Mouse (Mus musculus) intestine, embryonic 14.5 days (tissue): ENCODE measurements around the gene Hdgfl3. TPM values are rescaled to one million over a fixed set of nuclear protein-coding genes. Genes with fewer than 3 reads are reported as not detected.

Experiments used
- ATAC-seq: fragments of 200-750 bp; cut with Nextera tagmentation; replicated peaks from 2 replicates; pipeline ENCODE4 v1.8.0; 2017; ENCODE audit warnings: low read depth, moderate number of reproducible peaks, moderate TSS enrichment, moderate library complexity; ENCODE audit not compliant: low FRiP score, low TSS enrichment
- DNase-seq: peaks from one replicate; pipeline ENCODE4 v3.0.0-alpha.2; 2018; ENCODE audit warnings: low spot score
- H3K27ac ChIP-seq: fragments of 300-500 bp; sonication (generic); 2 replicates; pipeline ENCODE4 v1.5.1; 2014; ENCODE audit warnings: low read depth, mild to moderate bottlenecking, control low read depth
- H3K27me3 ChIP-seq: fragments of 300-500 bp; sonication (generic); replicated peaks from 2 replicates; pipeline ENCODE4 v1.6.1; 2014; ENCODE audit warnings: low read length, control low read depth; ENCODE audit not compliant: control insufficient read depth, insufficient read depth
- H3K36me3 ChIP-seq: fragments of 300-500 bp; sonication (generic); 2 replicates; pipeline ENCODE4 v1.6.1; 2014; ENCODE audit warnings: low read length, control low read depth; ENCODE audit not compliant: control insufficient read depth, insufficient read depth
- H3K4me1 ChIP-seq: fragments of 300-500 bp; sonication (generic); replicated peaks from 2 replicates; pipeline ENCODE4 v1.6.1; 2014; ENCODE audit warnings: low read length, control low read depth, mixed read lengths; ENCODE audit not compliant: control insufficient read depth, insufficient read depth
- H3K4me2 ChIP-seq: fragments of 300-500 bp; sonication (generic); 2 replicates; pipeline ENCODE4 v1.6.1; 2014; ENCODE audit warnings: low read length
- H3K4me3 ChIP-seq: fragments of 300-500 bp; sonication (generic); 2 replicates; pipeline ENCODE4 v1.5.1; 2014; ENCODE audit warnings: low read depth, low read length, control low read depth, mixed read lengths
- H3K9ac ChIP-seq: fragments of 300-500 bp; sonication (generic); 2 replicates; pipeline ENCODE4 v1.6.1; 2014; ENCODE audit warnings: mild to moderate bottlenecking, low read length
- H3K9me3 ChIP-seq: fragments of 300-500 bp; sonication (generic); 2 replicates; pipeline ENCODE4 v1.6.1; 2016; ENCODE audit warnings: low read length, control low read depth; ENCODE audit not compliant: control insufficient read depth
- WGBS: fragments of 180-500 bp; shearing (Covaris S2); extraction: QIAGEN DNeasy Blood & Tissue Kit; methylation state at CpG from one replicate; pipeline ENCODE4 v1.1.7; 2014; 5-methylcytosine and 5-hydroxymethylcytosine counted together
- polyA plus RNA-seq: library from polyadenylated mRNA; unstranded; fragments of >200 nt; fragmentation: Nextera tagmentation; extraction: Ambion mirVana; gene quantifications from 2 replicates; pipeline ENCODE4 v1.2.1, GENCODE M21; 2014

Gene Hdgfl3
- polyA plus RNA-seq, 1 experiment from 2014 or later: 17.5 TPM

GRCm38 (mm10) chr7:81959704-81960103 lies 25.4 kb upstream of the Hdgfl3 start:
- H3K27ac ChIP-seq: no peak overlapping the region
- no peaks in the 10 kb centered on the region for H3K27me3 ChIP-seq
- H3K9me3 ChIP-seq: no peaks in the 10 kb centered on the region
- WGBS: 3% methylated on average over 3 of the region's 3 CpGs
- no peak overlapping the region for H3K4me3 ChIP-seq
- DNase-seq (no peak), ATAC-seq (0 out of 2 replicates have a peak, but pooled peaks have one; percentile 47)
- no peak overlapping the region for H3K4me2 ChIP-seq
- H3K4me1 ChIP-seq: peaks cover 8% of the 10 kb centered on the region; the same call in 1 of the 2 replicates
- H3K36me3 ChIP-seq: no peaks in the 10 kb centered on the region
- H3K9ac ChIP-seq: no peak overlapping the region

DNA sequence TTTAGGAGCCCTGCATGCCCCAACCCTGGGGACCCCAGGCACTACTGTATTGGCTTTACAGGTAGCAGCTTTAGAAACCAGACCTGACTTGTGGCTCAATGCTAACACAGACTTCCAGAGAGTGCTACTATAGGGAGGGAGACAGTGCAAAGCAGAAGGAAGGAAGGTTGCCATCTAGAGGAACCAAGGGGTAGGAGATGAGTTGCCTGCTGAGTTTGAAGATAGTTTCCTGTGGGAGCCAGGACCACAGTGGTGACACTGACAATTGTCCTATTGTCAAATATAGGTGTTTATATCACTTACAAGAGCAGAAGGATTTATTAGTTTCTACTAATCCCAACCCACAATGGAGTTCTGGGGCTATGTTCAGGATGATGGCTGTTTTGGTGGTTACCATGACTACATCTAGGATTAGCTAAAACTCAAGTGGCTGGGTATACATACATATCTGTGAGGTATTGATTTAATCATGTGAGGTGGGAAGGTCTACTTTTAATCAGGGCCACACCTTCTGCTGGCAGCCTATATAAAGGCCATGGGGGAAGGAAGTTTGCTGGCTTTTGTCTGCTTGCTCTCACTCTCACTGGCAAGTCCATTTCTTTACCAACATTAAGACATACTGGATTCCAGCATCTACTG lies 20.1 kb upstream of the Hdgfl3 start:
- peaks cover 8% of the 10 kb centered on the region; the same call in 1 of the 2 replicates for H3K4me1 ChIP-seq
- H3K4me2 ChIP-seq: no peak overlapping the region
- ATAC-seq: no peak
- no peak overlapping the region for H3K27ac ChIP-seq
- no peak overlapping the region for H3K9ac ChIP-seq
- H3K27me3 ChIP-seq: no peaks in the 10 kb centered on the region
- H3K4me3 ChIP-seq: no peak overlapping the region
- H3K9me3 ChIP-seq: no peaks in the 10 kb centered on the region
- DNase-seq: no peak
- no peaks in the 10 kb centered on the region for H3K36me3 ChIP-seq

- no peak overlapping the region for H3K9ac ChIP-seq
- no peak overlapping the region for H3K27ac ChIP-seq
- no peaks in the 10 kb centered on the region for H3K27me3 ChIP-seq
- H3K4me3 ChIP-seq: no peak overlapping the region
- H3K9me3 ChIP-seq: no peaks in the 10 kb centered on the region
- no peaks in the 10 kb centered on the region for H3K36me3 ChIP-seq
- no peak for ATAC-seq
- no peak for DNase-seq
- 66% methylated on average over 2 of the region's 2 CpGs for WGBS
- H3K4me2 ChIP-seq: no peak overlapping the region
- H3K4me1 ChIP-seq: no peaks in the 10 kb centered on the region
Measured at GRCm38 (mm10) chr7:81950499-81950898, 16.2 kb upstream of the Hdgfl3 start.

DNA sequence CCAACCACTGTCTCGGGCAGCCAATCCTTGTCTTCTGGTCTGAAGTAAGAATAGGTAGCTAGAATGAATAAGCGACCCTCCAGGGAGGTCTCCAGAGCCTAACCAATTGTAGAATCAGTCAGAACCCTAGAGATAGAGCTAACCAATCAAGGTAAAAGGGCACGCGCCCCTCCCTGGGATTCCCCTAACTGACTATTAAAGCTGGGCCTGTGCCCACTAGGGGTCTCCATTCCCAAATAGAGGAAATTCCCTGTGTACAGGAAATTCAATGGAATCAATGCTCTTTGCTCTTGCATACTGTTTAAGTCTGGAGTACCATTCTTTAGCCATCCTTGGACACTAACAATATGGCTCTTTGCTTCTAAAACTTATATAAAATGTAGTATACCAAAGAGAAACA lies 11.1 kb upstream of the Hdgfl3 start:
- no peaks in the 10 kb centered on the region for H3K36me3 ChIP-seq
- H3K9me3 ChIP-seq: no peaks in the 10 kb centered on the region
- DNase-seq (no peak), ATAC-seq (no peak)
- WGBS: 23% methylated on average over 4 of the region's 4 CpGs
- no peaks in the 10 kb centered on the region for H3K27me3 ChIP-seq
- H3K4me3 ChIP-seq: no peak overlapping the region
- H3K4me2 ChIP-seq: no peak overlapping the region
- no peak overlapping the region for H3K9ac ChIP-seq
- no peaks in the 10 kb centered on the region for H3K4me1 ChIP-seq
- no peak overlapping the region for H3K27ac ChIP-seq

DNA sequence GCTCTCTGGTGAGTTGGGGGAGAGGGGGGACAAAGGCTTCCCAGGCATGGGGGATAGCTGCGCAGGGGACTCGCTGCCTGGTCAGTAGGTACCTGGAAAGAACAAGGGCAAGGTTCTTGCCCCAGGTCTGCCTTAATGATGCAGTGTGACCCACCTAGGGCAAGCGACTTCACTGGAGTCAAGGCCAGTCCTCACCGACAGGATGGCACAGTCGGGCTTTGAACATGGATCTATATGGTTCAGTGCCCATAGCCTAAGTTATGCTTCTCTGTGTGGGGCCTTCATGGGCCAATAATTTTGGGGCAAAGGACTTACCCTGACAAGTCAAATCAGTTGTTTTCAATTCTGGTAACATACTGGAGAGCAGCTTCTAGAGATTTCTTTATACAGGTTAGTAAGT lies 533 bp upstream of the Hdgfl3 start:
- peak; percentile 25; the same call in 1 of the 2 replicates for ATAC-seq
- Histone ChIP-seq H3K36me3 (no peaks in the 10 kb centered on the region), H3K9ac (peak overlapping the region; percentile 86), H3K4me1 (peaks cover 9% of the 10 kb centered on the region), H3K4me3 (peak overlapping the region; percentile 72), H3K4me2 (peak overlapping the region; percentile 57), H3K27ac (peak overlapping the region; percentile 92; the same call in 1 of the 2 replicates), H3K27me3 (no peaks in the 10 kb centered on the region; the same call in 1 of the 2 replicates), H3K9me3 (no peaks in the 10 kb centered on the region)
- 10% methylated on average over 5 of the region's 5 CpGs for WGBS
- DNase-seq: no peak

- no peaks in the 10 kb centered on the region for H3K9me3 ChIP-seq
- H3K36me3 ChIP-seq: no peaks in the 10 kb centered on the region
- peak overlapping the region; percentile 92 for H3K27ac ChIP-seq
- peaks cover 9% of the 10 kb centered on the region for H3K4me1 ChIP-seq
- under 1% methylated on average over 97 of the region's 103 CpGs for WGBS
- H3K4me3 ChIP-seq: peak overlapping the region; percentile 72
- peak overlapping the region; percentile 57 for H3K4me2 ChIP-seq
- no peaks in the 10 kb centered on the region; the same call in 1 of the 2 replicates for H3K27me3 ChIP-seq
- H3K9ac ChIP-seq: peak overlapping the region; percentile 86
- ATAC-seq (peak; percentile 83), DNase-seq (peak; percentile 82)
Measured at GRCm38 (mm10) chr7:81933601-81934266, 539 bp downstream of the Hdgfl3 start.

DNA sequence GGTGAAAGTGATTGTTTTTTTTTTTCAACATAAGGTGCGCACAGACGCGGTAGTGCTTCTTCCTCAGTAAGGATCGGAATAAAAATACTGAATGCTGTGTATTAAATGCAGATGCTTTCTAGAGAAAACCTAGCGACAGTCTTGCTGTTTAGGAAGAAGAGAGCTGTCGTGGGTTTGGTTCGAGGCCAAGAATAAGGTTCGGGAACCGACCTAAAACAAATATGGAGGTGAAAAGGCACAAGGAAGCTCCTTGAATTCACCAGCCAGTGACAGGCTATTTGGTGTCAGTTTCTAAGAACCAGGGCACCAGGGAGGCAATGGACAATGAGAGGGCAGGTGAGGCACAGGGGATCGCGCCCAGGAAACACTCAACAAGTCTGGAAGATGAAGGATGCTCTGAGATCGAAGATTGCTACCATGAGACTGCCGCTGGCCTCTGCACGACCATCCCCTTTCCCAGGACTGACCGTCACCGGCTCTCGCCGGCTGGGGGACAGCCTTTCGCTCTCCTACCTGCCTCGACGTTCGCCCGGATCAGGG lies 1.1 kb downstream of the Hdgfl3 start:
- Histone ChIP-seq H3K27me3 (no peaks in the 10 kb centered on the region; the same call in 1 of the 2 replicates), H3K9me3 (no peaks in the 10 kb centered on the region), H3K36me3 (no peaks in the 10 kb centered on the region), H3K4me1 (peaks cover 9% of the 10 kb centered on the region), H3K27ac (peak overlapping the region; percentile 92), H3K4me3 (peak overlapping the region; percentile 72), H3K4me2 (peak overlapping the region; percentile 57), H3K9ac (peak overlapping the region; percentile 86)
- ATAC-seq (peak; percentile 25; the same call in 1 of the 2 replicates), DNase-seq (no peak)
- 4% methylated on average over 23 of the region's 23 CpGs for WGBS

GRCm38 (mm10) chr7:81932521-81933045 lies 1.7 kb downstream of the Hdgfl3 start:
- no peak for DNase-seq
- Histone ChIP-seq H3K9ac (peak overlapping the region; percentile 86; the same call in 1 of the 2 replicates), H3K4me2 (peak overlapping the region; percentile 57), H3K36me3 (no peaks in the 10 kb centered on the region), H3K4me3 (peak overlapping the region; percentile 72), H3K9me3 (no peaks in the 10 kb centered on the region), H3K27me3 (no peaks in the 10 kb centered on the region; the same call in 1 of the 2 replicates), H3K4me1 (peaks cover 9% of the 10 kb centered on the region), H3K27ac (no peak overlapping the region)
- WGBS: 36% methylated on average over 5 of the region's 5 CpGs
- ATAC-seq: no peak
